Mouse (Mus musculus): ENCODE measurements around the gene Cdc42se2.

Cdc42se2 gene

GRCm38 (mm10) chr11:54710512-54711293 is 76.8 kb downstream of the Cdc42se2 start:
- DNase-seq (ENCODE audit: low read depth, low spot score) = no peak

DNA sequence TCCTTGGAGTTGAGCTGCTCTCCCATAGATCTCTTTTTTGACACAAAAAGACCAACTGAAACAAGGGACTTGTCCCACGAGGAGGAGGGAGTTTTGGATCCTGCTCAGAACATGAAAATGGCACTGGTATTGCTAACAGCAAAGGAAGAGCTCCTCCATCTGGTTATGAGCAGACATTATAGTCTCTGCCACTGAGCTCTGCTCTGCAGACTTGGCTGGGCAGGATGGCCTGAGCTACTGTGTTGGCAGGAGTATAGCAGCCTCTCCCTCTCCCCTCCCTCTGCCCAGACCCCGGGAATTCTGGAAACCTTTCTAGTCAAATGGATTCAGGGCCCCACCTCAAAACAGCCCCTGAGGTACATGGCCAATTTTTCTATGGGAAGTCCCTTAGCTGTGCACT is 77.8 kb downstream of the Cdc42se2 start:
- DNase-seq (ENCODE audit: low read depth, low spot score) = no peak

DNA sequence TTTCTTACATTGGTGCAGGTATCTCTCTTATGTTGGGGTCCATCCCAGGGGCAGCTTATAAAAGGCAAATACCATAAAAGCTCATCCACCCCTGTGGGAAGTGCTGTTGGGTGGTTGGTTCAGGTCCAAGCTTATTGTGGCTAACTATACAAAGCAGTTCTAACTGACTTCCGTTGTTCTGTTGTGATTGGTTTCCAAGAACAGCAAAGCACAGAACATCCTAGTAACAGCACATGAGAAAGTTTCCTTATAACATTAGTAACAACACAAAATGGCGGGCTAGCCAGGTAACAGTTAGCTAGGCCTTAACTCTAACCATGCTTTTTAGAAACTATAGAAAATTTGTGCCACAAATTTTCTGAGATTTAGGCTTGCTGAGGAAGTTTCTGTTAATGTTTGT is 79.3 kb downstream of the Cdc42se2 start:
- DNase-seq (ENCODE audit: low read depth, low spot score) = no peak

DNA sequence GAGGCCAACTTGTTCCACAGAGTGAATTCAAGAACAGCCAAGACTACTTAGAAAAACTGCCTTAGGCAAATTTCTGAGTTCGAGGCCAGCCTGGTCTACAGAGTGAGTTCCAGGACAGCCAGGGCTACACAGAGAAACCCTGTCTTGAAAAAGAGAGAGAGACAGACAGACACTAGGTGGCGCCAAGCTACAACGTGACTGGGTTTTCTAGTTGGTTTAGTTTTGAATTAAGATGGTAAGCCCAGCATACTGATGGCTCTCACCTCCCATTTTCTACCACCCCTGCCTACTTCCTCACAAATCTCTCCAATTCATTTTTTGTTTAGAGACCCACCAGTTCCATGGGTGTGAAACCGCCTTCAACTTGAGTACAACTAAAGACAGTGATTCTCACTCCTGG is 84.2 kb downstream of the Cdc42se2 start:
- peak; percentile 18 for DNase-seq (ENCODE audit: low read depth, low spot score)

- no peak for DNase-seq (ENCODE audit: low read depth, low spot score)
Measured at GRCm38 (mm10) chr11:54701848-54702247, 85.6 kb downstream of the Cdc42se2 start.

- DNase-seq (ENCODE audit: low read depth, low spot score) = no peak
Measured at GRCm38 (mm10) chr11:54699972-54700371, 87.5 kb downstream of the Cdc42se2 start.

GRCm38 (mm10) chr11:54698636-54699035 is 88.8 kb downstream of the Cdc42se2 start:
- DNase-seq (ENCODE audit: low read depth, low spot score) = no peak

DNA sequence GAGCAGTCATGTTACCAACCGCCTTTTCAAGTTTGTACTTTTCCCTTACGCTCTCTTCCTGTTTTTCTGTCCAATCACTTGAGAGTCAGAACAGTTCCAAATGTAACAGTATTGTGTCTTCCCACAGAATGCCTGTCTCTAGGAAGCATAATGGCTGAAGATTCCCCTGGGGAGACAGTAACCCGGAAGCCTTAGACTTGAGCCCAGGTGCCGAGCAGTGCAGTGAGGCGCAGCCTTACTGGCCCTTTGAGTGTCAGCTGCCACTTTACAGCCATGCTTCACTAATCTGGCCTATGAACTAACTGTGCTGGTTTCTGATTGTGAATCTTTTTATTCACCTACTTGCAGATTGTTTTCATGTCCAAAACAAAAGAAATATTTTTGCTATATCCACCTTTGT is 89.9 kb downstream of the Cdc42se2 start:
- DNase-seq (ENCODE audit: low read depth, low spot score) = no peak

- DNase-seq (ENCODE audit: low read depth, low spot score) = no peak
Measured at GRCm38 (mm10) chr11:54695951-54696350, 91.5 kb downstream of the Cdc42se2 start.

DNA sequence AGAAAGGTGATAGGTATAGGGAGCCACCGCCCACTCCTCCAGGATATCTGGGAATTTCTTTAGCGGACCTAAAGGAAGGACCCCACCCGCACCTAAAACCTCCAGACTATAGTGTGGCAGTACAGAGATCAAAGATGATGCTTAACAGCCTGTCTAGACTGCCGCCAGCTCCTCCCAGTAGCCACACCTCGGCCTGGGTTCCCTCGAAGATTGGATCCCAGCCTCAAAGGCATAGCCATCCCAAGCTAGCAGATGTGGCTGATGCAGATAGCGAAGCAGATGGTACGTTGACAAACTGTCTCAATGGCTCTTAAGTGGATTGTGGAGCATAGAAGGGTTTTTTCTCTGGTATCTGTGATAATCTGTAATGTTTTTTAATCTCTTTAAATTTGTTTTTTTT is 93.2 kb downstream of the Cdc42se2 start:
- DNase-seq (ENCODE audit: low read depth, low spot score) = no peak

- no peak for DNase-seq (ENCODE audit: low read depth, low spot score)
Measured at GRCm38 (mm10) chr11:54693696-54694095, 93.8 kb downstream of the Cdc42se2 start.

DNA sequence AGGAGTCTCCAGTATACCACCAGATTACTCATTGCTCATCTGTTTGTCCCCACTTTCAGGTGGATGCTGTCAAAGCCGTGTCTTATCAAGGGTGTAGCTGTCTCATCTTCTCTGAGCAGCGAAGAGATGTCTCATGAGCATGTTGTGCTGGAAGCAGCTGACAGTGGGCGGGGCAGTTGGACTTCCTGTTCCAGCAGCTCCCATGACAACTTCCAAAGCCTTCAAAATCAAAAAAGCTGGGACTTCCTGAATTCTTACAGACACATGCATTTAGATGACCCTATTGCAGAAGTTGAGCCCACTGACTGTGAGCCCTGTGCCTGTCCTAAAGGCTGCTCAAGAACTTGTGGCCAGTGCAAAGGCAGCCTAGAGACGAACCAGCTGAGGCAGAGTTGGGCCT is 96.3 kb downstream of the Cdc42se2 start:
- DNase-seq (ENCODE audit: low read depth, low spot score) = no peak

- no peak for DNase-seq (ENCODE audit: low read depth, low spot score)
Measured at GRCm38 (mm10) chr11:54690171-54690570, 97.3 kb downstream of the Cdc42se2 start.

DNA sequence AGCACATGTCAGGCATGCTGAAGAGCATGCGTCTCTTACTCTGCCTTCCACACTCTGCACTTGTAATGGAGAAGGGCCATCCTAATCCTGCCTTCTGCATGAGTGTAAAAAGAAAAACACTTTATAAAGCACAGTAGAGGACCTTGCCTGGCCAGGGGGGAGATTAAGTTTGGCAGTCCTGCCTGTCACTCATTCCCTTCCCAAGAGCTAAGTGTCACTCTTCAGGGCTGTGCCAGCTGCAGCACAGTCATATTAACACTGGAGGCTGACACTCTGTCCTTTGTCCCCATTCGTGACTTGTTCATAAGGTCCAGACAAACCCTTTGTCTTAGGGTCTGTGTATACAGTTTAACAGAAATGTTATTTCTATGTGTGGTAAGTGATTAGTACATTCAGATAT is 102.6 kb downstream of the Cdc42se2 start:
- no peak for DNase-seq (ENCODE audit: low read depth, low spot score)

DNA sequence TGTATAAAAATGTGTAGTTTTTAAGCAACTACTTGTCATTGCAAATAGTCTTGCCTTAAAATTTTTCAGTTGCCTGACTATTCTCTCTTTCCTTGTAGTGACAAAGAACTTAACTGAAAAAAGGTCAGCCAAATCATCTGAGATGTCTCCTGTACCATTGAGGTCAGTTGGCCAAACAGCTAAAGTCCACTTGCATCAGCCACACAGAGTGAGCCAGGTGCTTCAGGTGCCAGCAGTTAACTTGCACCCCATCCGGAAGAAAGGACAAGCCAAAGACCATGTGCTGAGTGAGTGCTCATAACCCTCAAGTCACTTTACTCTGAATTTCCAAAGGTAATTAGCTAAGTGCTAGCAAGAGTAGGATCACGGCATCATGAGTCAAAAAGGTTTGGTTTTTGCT is 108.3 kb downstream of the Cdc42se2 start:
- no peak for DNase-seq (ENCODE audit: low read depth, low spot score)

DNA sequence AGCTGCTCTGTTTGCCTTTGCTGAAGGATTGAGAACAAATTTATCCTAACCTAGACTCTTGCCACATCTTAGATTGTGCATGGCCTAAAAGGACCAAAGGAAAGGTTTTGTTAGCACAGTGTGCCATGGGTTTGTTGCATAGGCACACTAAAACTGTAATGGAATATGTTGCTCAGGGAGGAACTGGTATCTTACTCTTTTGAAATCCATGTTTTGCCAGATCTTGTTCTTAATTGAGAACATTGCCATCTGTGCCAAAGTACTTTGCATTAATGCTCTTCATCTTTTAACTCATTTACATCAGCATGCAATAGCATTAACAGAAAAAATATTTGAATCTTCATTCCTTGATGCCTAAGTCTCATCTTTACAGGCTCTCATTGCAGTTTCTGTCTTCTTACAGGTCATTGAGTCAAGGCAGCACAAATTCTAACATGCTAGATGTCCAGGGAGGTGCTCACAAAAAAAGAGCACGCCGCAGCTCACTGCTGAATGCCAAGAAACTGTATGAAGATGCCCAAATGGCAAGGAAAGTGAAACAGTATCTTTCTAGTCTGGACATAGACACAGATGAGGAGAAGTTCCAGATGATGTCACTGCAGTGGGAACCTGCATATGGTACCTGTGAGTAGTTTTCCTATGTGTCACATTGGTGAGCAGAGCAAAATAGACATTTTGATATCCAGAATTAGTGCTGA is 111.5 kb downstream of the Cdc42se2 start:
- DNase-seq (ENCODE audit: low read depth, low spot score) = no peak

DNA sequence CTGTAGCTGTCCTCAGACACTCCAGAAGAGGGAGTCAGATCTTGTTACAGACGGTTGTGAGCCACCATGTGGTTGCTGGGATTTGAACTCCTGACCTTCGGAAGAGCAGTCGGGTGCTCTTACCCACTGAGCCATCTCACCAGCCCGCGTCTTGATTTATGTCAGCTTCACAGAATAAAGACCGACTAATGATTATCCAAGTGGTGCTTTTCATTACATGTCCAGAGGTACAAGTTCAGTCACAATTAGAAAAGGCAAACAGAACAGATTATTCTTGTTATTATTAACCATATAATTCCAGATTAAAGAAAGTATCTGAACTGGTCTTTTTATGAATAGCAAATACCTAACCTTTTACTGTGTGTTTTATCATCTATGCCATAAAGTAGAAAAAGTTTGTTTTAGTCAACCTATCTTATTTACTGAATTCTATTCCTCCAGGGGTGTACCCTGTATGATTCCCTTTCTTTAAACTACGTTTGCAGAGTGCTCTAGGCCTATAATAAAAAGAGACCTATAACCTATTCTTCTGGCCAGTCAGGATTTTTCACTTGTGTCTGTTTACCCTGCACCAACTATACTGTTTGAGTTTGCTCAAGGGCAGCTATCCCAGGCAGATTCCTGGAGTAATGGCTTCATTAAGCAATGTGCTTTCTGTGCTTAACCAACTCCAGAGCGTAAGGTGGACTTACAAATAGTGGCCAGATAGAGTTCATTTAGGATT is 113.7 kb downstream of the Cdc42se2 start:
- DNase-seq (ENCODE audit: low read depth, low spot score) = no peak

Data from brain, embryonic 18.5 days (tissue).